Mouse (Mus musculus): ENCODE data around the gene Acoxl. TPM values are rescaled to one million over a fixed set of nuclear protein-coding genes. Genes with fewer than 3 reads are reported as not detected.

The Acoxl gene
- polyA plus RNA-seq, 1 experiment from 2014 or later: 0.28 TPM

DNA sequence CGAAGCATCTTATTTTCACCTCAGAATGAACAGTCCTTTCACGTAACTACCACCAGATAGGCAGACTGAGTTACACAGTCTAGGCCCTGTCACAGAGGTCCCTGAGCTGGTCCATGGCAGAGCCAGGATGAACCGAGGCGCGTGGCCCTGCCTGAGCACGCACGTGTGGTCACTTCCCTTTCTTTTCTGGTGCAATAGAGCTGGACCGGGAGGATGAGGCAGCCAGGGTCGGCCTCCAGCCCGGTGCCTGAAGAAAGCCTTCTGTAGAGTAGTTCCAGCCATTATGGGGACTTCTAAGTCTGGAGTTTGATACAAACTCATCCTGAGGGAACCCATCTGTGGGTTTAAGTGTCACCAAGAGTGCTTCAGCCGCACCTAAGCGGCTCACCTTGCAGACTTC is 329.3 kb downstream of the Acoxl start:
- peaks cover 19% of the 10 kb centered on the region for H3K4me1 ChIP-seq (replicated peaks)
- no peaks in the 10 kb centered on the region for H3K9me3 ChIP-seq (replicated peaks)
- no peaks in the 10 kb centered on the region for H3K27me3 ChIP-seq
- H3K4me2 ChIP-seq: no peak overlapping the region
- H3K36me3 ChIP-seq: no peaks in the 10 kb centered on the region
- no peak overlapping the region for H3K27ac ChIP-seq
- H3K4me3 ChIP-seq: no peak overlapping the region
- no peak overlapping the region for H3K9ac ChIP-seq
- ATAC-seq (replicated peaks; ENCODE audit: insufficient number of reproducible peaks, insufficient read depth, low FRiP score, low read depth): no peak
- WGBS: 93% methylated on average over 12 of the region's 12 CpGs

DNA sequence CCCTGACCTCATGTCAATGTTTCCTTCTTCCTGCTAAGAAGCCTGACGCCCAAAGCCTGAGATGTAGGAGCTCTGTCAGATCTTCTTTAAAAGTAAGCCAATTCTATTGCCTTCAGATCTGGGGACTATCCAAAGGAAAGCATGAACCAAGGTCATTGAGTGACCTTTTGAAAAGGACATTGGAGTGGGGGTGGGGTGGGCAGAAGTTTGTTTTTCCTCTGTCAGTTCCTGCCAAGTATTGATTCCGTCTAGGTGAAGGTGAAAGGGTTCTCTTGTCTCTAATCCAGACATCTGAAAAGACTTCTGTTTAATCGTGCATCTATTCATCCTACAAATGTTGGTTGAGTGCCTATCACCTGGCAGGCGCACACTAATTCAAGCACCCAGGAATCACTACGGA is 330.8 kb downstream of the Acoxl start:
- Histone ChIP-seq H3K27me3 (no peaks in the 10 kb centered on the region), H3K4me1 (replicated peaks) (peaks cover 22% of the 10 kb centered on the region), H3K36me3 (no peaks in the 10 kb centered on the region), H3K4me2 (no peak overlapping the region), H3K4me3 (no peak overlapping the region), H3K9me3 (replicated peaks) (no peaks in the 10 kb centered on the region), H3K27ac (no peak overlapping the region), H3K9ac (no peak overlapping the region)
- WGBS: 72% methylated on average over 5 of the region's 5 CpGs
- ATAC-seq (replicated peaks; ENCODE audit: insufficient number of reproducible peaks, insufficient read depth, low FRiP score, low read depth): no peak

DNA sequence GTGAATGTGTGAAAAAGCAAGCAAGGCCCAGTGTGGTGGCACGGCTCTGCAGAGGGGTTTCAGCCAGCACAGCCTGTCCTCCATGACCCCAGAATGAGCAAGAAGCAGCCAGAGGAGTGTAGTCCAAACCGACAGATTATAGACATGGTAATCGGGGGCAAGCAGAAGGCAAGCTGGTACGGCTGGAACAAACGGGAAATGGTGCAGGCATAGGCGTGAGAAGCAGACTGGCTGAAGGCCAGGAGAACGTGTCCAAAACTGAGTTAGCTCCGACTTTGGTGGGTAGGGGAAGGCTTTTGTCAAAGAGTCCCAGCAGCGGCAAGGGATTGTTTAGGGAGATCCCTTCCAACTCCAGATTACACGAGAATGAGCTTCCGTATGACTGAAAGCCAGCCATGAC is 331.3 kb downstream of the Acoxl start:
- no peak overlapping the region for H3K4me3 ChIP-seq
- H3K4me2 ChIP-seq: no peak overlapping the region
- H3K36me3 ChIP-seq: no peaks in the 10 kb centered on the region
- no peak overlapping the region for H3K9ac ChIP-seq
- H3K9me3 ChIP-seq (replicated peaks): no peaks in the 10 kb centered on the region
- no peak overlapping the region for H3K27ac ChIP-seq
- WGBS: 55% methylated on average over 11 of the region's 11 CpGs
- peaks cover 22% of the 10 kb centered on the region for H3K4me1 ChIP-seq (replicated peaks)
- ATAC-seq (replicated peaks; ENCODE audit: insufficient number of reproducible peaks, insufficient read depth, low FRiP score, low read depth): no peak
- no peaks in the 10 kb centered on the region for H3K27me3 ChIP-seq

DNA sequence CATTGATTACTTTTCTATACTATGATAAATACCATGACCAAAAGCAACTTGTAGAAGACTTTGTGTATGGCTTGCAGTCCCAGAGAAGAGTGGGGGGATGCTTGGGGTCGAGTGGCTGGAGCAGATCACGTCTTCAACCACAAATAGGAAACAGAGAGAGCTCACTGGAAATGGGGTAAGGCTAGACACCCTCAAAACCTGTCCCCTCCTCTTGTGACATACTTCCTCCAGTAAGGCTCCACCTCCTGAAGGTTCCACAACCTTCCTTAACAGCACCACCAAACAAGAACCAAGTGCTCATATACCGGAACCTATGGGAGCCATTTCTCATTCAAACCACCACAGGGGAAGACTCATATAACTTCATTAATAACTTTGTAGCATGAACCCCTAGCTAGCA is 331.9 kb downstream of the Acoxl start:
- WGBS: 90% methylated on average over 3 of the region's 3 CpGs
- no peaks in the 10 kb centered on the region for H3K27me3 ChIP-seq
- no peak for ATAC-seq (replicated peaks; ENCODE audit: insufficient number of reproducible peaks, insufficient read depth, low FRiP score, low read depth)

DNA sequence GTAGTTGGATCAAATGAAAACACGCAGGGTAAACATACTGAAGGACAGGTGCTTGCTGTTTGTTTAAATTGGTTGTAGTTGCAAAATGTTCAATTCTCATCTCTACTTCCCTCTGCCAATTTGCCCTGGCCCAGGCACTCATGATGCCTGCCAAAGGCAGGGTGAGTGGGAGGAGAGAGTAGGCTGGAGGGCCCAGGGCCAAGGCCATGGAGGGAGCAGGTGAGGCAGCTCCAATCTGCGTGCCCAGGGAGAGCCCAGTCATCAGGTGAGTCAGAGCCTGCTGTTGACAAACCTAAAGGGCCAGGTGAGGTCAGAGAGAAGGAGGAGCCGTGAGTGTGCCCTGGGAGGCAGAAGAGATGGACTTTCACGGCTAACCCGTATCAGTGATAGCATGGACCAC is 333.6 kb downstream of the Acoxl start:
- WGBS: 84% methylated on average over 5 of the region's 5 CpGs

More for the DNA sequence above, 331.9 kb downstream of the Acoxl start:
- Histone ChIP-seq H3K9ac (no peak overlapping the region), H3K4me1 (replicated peaks) (peaks cover 22% of the 10 kb centered on the region), H3K4me2 (no peak overlapping the region), H3K27ac (no peak overlapping the region), H3K36me3 (no peaks in the 10 kb centered on the region), H3K4me3 (no peak overlapping the region), H3K9me3 (replicated peaks) (no peaks in the 10 kb centered on the region)

More for the DNA sequence above, 333.6 kb downstream of the Acoxl start:
- H3K4me3 ChIP-seq: no peak overlapping the region
- no peak overlapping the region for H3K27ac ChIP-seq
- no peak for ATAC-seq (replicated peaks; ENCODE audit: insufficient number of reproducible peaks, insufficient read depth, low FRiP score, low read depth)
- H3K36me3 ChIP-seq: no peaks in the 10 kb centered on the region
- no peaks in the 10 kb centered on the region for H3K9me3 ChIP-seq (replicated peaks)
- no peaks in the 10 kb centered on the region for H3K27me3 ChIP-seq
- no peak overlapping the region for H3K9ac ChIP-seq
- H3K4me2 ChIP-seq: no peak overlapping the region
- peaks cover 23% of the 10 kb centered on the region for H3K4me1 ChIP-seq (replicated peaks)

Small RNAs within 50 kb of the gene (microRNA-seq; reads per million reads assigned to microRNA genes)
- gene Gm22411: not detected

Other genes with a start within 250 kb of the Acoxl start
- 3.8 and 4.2 TPM in 2 replicates for gene Mal, start 182.2 kb upstream of the Acoxl start, polyA plus RNA-seq (2015; fragmentation: Nextera tagmentation; extraction: Ambion mirVana)
- 8.1 and 10.2 TPM in 2 replicates for gene Mall, start 108.9 kb upstream of the Acoxl start, polyA plus RNA-seq (2015; fragmentation: Nextera tagmentation; extraction: Ambion mirVana)
- 19.6 and 20.0 TPM in 2 replicates for gene Nphp1, start 50.0 kb upstream of the Acoxl start, polyA plus RNA-seq (2015; fragmentation: Nextera tagmentation; extraction: Ambion mirVana)
- gene Mtln, start 46.4 kb upstream of the Acoxl start, polyA plus RNA-seq (2015; fragmentation: Nextera tagmentation; extraction: Ambion mirVana): 36.4 and 45.6 TPM in 2 replicates
- gene Bub1, start 7.0 kb upstream of the Acoxl start, polyA plus RNA-seq (2015; fragmentation: Nextera tagmentation; extraction: Ambion mirVana): 35.7 and 39.2 TPM in 2 replicates